Comparison of ENCODE assay signal across 12 mouse cellular contexts in the genomic region with DNA sequence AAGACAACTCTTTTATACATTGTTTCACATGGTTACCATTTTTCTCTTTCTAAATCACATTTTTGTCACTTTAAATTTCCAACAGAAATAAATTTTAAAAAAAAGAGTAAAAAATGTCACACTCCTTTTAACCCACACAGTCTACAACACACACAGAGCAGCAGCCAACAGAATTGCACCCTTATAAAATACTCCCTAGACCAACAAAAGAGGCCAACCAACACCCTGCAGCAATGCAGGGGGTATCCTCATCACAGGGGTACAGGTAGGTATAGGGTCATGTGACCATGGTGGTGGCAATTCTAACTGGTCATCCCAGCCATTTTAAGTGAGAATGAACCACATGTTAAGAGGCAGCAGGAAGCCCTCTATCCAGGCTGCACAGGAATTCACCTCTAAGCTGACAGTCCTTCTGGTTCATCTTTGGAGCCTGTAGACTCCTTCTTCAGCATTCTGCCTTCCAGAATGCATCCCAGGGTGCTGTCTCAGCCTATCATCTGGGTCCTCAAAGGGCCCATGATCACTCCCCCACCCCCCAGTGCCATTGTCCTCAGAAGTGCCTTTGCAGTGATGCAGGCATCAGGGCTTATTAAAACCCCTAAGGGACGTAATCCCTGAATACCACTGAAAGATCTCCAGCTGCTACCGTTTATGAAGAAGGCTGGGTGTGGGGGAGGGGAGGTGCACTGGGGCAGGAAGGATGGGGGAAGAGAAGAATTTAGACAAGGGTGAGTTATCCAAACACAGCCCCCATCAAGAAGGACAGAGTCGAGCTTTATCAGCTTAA. TPM values are rescaled to one million over a fixed set of nuclear protein-coding genes. Genes with fewer than 3 reads are reported as not detected.
DNase-seq lines count a peak whose midpoint lies in the region; ATAC-seq and TF ChIP-seq lines count a peak whose summit lies in the region.
"Had no signal": no experiment of that assay in that cellular context is flagged by ENCODE, and none has a peak within 500 bp of the region (broad histone marks: within the 10 kb centered on the region; RNA-seq: fewer than 3 reads in every experiment).

No protein-coding gene starts in this region.

- no peak overlapping the region for H3K9ac ChIP-seq in kidney, embryonic 16.5 days (replicated peaks; ENCODE audit: low read length)
- no peak overlapping the region for H3K9ac ChIP-seq in hindbrain, embryonic 12.5 days
- no peak overlapping the region for H3K9ac ChIP-seq in neural tube, embryonic 11.5 days (ENCODE audit: low read length)

- H3K4me2 ChIP-seq in kidney, embryonic 16.5 days (replicated peaks; ENCODE audit: low read depth, low read length) = peak overlapping the region; percentile 19; the same call in 1 of the 2 replicates
- H3K4me2 ChIP-seq in hindbrain, embryonic 12.5 days (replicated peaks) = peak overlapping the region; percentile 11; the same call in 1 of the 2 replicates
- peak overlapping the region; percentile 25 for H3K4me2 ChIP-seq in neural tube, embryonic 11.5 days (ENCODE audit: low read depth)

- DNase-seq in kidney, adult 2 months = no peak
- peak; percentile 72 for DNase-seq in embryo, embryonic 9.5 days (ENCODE audit: extremely low spot score)
- peak; percentile 54 for DNase-seq in neural tube, embryonic 11.5 days (ENCODE audit: low spot score)
- no peak for DNase-seq in adrenal gland, postnatal 36 days
- no peak for DNase-seq in left cerebral cortex, postnatal 10 days (ENCODE audit: extremely low spot score in 1 of 2, low spot score in 2 of 2)
- DNase-seq in left cerebral cortex, adult 2 months (ENCODE audit: extremely low spot score in 1 of 2, low spot score in 2 of 2) = no peak
- DNase-seq: adrenal gland, postnatal 14 days; cerebellum, postnatal 36 days; gastrocnemius, postnatal 14 days; lung, postnatal 10 days had no signal

- no peaks in the 10 kb centered on the region for H3K9me3 ChIP-seq in kidney, embryonic 16.5 days (ENCODE audit: low read length)
- H3K9me3 ChIP-seq in hindbrain, embryonic 12.5 days (replicated peaks) = no peaks in the 10 kb centered on the region
- H3K9me3 ChIP-seq in neural tube, embryonic 11.5 days (ENCODE audit: control insufficient read depth, low read length) = no peaks in the 10 kb centered on the region

- no peaks in the 10 kb centered on the region for H3K36me3 ChIP-seq in kidney, embryonic 16.5 days (ENCODE audit: insufficient read depth, low read length)
- no peaks in the 10 kb centered on the region for H3K36me3 ChIP-seq in kidney, adult 2 months (ENCODE audit: control insufficient read depth, insufficient read depth, low read length)
- no peaks in the 10 kb centered on the region for H3K36me3 ChIP-seq in hindbrain, embryonic 12.5 days
- no peaks in the 10 kb centered on the region for H3K36me3 ChIP-seq in neural tube, embryonic 11.5 days (ENCODE audit: control insufficient read depth, insufficient read depth, low read length)

- intact Hi-C loops in left cerebral cortex, postnatal 10 days (cut with DNase I) = no loop called here
- intact Hi-C loops in left cerebral cortex, adult 2 months (cut with DNase I) = no loop called here

- H3K27ac ChIP-seq in kidney, embryonic 16.5 days (ENCODE audit: low read length) = no peak overlapping the region; the same call in 1 of the 2 replicates
- H3K27ac ChIP-seq in kidney, adult 2 months (ENCODE audit: insufficient read depth, low read depth, low read length) = no peak overlapping the region
- peak overlapping the region; percentile 48; the same call in 1 of the 2 replicates for H3K27ac ChIP-seq in hindbrain, embryonic 12.5 days
- 0 out of 2 replicates have a peak overlapping the region, but pooled peaks have one; percentile 46 for H3K27ac ChIP-seq in neural tube, embryonic 11.5 days (ENCODE audit: low read depth, low read length)
- H3K27ac ChIP-seq in left cerebral cortex, adult 2 months = no peak overlapping the region

- WGBS in kidney, embryonic 16.5 days = 3% methylated on average over 3 of the region's 3 CpGs
- 22% methylated on average over 3 of the region's 3 CpGs for WGBS in kidney, adult 2 months
- 1% methylated on average over 3 of the region's 3 CpGs for WGBS in hindbrain, embryonic 12.5 days
- WGBS in neural tube, embryonic 11.5 days = 0% methylated on average over 3 of the region's 3 CpGs

- ATAC-seq in kidney, embryonic 16.5 days (ENCODE audit: low FRiP score, low TSS enrichment) = peak; percentile 46; the same call in 1 of the 2 replicates
- ATAC-seq in hindbrain, embryonic 12.5 days (ENCODE audit: low FRiP score) = peak; percentile 53
- ATAC-seq in neural tube, embryonic 11.5 days (ENCODE audit: insufficient read depth, low FRiP score, low TSS enrichment) = peak; percentile 39; the same call in 1 of the 2 replicates

- peaks cover 19% of the 10 kb centered on the region for H3K4me1 ChIP-seq in kidney, embryonic 16.5 days (ENCODE audit: insufficient read depth, low read length)
- H3K4me1 ChIP-seq in kidney, adult 2 months (ENCODE audit: control insufficient read depth, insufficient read depth, low read length) = no peaks in the 10 kb centered on the region
- H3K4me1 ChIP-seq in hindbrain, embryonic 12.5 days = peaks cover 35% of the 10 kb centered on the region
- peaks cover 15% of the 10 kb centered on the region for H3K4me1 ChIP-seq in neural tube, embryonic 11.5 days (ENCODE audit: control insufficient read depth, insufficient read depth, low read length)

- TF ChIP-seq POLR2A in kidney, adult 2 months (IDR thresholded peaks at IDR 0.05; ENCODE audit: low read depth, low read length) = no peak

- TF ChIP-seq CTCF in kidney, adult 2 months (conservative IDR thresholded peaks at IDR 0.05; ENCODE audit: insufficient read depth, insufficient read length, low read depth, low read length) = no peak
- TF ChIP-seq CTCF in left cerebral cortex, adult 2 months (IDR thresholded peaks at IDR 0.05) = no peak

- no peaks in the 10 kb centered on the region for H3K27me3 ChIP-seq in kidney, embryonic 16.5 days (ENCODE audit: insufficient read depth, low read length)
- H3K27me3 ChIP-seq in kidney, adult 2 months (replicated peaks; ENCODE audit: control insufficient read depth, insufficient read depth, low read length) = no peaks in the 10 kb centered on the region
- no peaks in the 10 kb centered on the region for H3K27me3 ChIP-seq in hindbrain, embryonic 12.5 days
- H3K27me3 ChIP-seq in neural tube, embryonic 11.5 days (ENCODE audit: control insufficient read depth, insufficient read depth, low read length) = no peaks in the 10 kb centered on the region

- no peak overlapping the region for H3K4me3 ChIP-seq in kidney, embryonic 16.5 days (ENCODE audit: low read length)
- H3K4me3 ChIP-seq in kidney, adult 2 months (ENCODE audit: insufficient read depth, low read depth, low read length) = no peak overlapping the region
- H3K4me3 ChIP-seq in hindbrain, embryonic 12.5 days = no peak overlapping the region
- H3K4me3 ChIP-seq in neural tube, embryonic 11.5 days (ENCODE audit: low read depth, low read length) = no peak overlapping the region
- no peak overlapping the region for H3K4me3 ChIP-seq in left cerebral cortex, adult 2 months

RNA-seq across cellular contexts. Expression of a gene that starts 28.1 kb away (rescaled TPM):
- 26.9 and 32.4 TPM in 2 replicates for polyA plus RNA-seq in kidney, embryonic 16.5 days (2015; fragmentation: Nextera tagmentation; extraction: Ambion mirVana)
- 2.1 and 2.5 TPM in 2 replicates for polyA plus RNA-seq in kidney, adult 2 months (2012; rRNA removed)
- polyA plus RNA-seq in hindbrain, embryonic 12.5 days (2016; fragmentation: Nextera tagmentation; extraction: Ambion mirVana) = 61.3 and 63.3 TPM in 2 replicates
- polyA plus RNA-seq in neural tube, embryonic 11.5 days (2014; fragmentation: Nextera tagmentation; extraction: Ambion mirVana) = 40.1 and 40.3 TPM in 2 replicates
- total RNA-seq in adrenal gland, postnatal 36 days (2021) = 10 to 100 TPM; 17.3 to 21.5 TPM
- 10 to 100 TPM; 44.2 to 44.4 TPM for total RNA-seq in left cerebral cortex, postnatal 10 days (2021)
- total RNA-seq in left cerebral cortex, adult 2 months (2021) = 10 to 100 TPM; 38.8 to 47.7 TPM

Comparison
In these comparisons a context has a peak if more than half of its experiments do, and no peak if none do; other contexts are left out.
1. H3K27ac ChIP-seq: peak in hindbrain, embryonic 12.5 days (single experiment) and neural tube, embryonic 11.5 days (single experiment); none in kidney, embryonic 16.5 days (single experiment), kidney, adult 2 months (single experiment) and left cerebral cortex, adult 2 months (single experiment).
2. DNase-seq: peak in embryo, embryonic 9.5 days (single experiment) and neural tube, embryonic 11.5 days (single experiment); none in kidney, adult 2 months (single experiment), adrenal gland, postnatal 36 days (0 of 2), left cerebral cortex, postnatal 10 days (0 of 2) and left cerebral cortex, adult 2 months (0 of 2).
3. Peak in every context shown above with its lines, with median percentiles within 50 percentile points of each other: ATAC-seq and H3K4me2 ChIP-seq.